Mouse (Mus musculus) lung, postnatal 0 days (tissue): ENCODE measurements around the gene Sgip1. TPM values are rescaled to one million over a fixed set of nuclear protein-coding genes. Genes with fewer than 3 reads are reported as not detected.

Source experiments
- ATAC-seq: fragments of 200-750 bp; cut with Nextera tagmentation; 2 replicates; pipeline ENCODE4 v1.8.0; 2017; ENCODE audit warnings: moderate library complexity
- DNase-seq: peaks from one replicate; pipeline ENCODE4 v3.0.0-alpha.2; 2016; ENCODE audit warnings: low spot score
- H3K27ac ChIP-seq: fragments of 300-500 bp; sonication (generic); 2 replicates; pipeline ENCODE4 v1.5.1; 2014; ENCODE audit warnings: antibody characterized with exemption, mild to moderate bottlenecking, low read length, mixed read lengths
- H3K27me3 ChIP-seq: fragments of 300-500 bp; sonication (generic); replicated peaks from 2 replicates; pipeline ENCODE4 v1.6.1; 2014; ENCODE audit warnings: low read length, mixed read lengths; ENCODE audit not compliant: insufficient read depth
- H3K36me3 ChIP-seq: fragments of 300-500 bp; sonication (generic); 2 replicates; pipeline ENCODE4 v1.6.1; 2014; ENCODE audit warnings: low read length, mixed read lengths; ENCODE audit not compliant: insufficient read depth
- H3K4me1 ChIP-seq: fragments of 300-500 bp; sonication (generic); 2 replicates; pipeline ENCODE4 v1.6.1; 2014; ENCODE audit warnings: antibody characterized with exemption, low read depth, low read length, mixed read lengths; ENCODE audit not compliant: insufficient read depth
- H3K4me2 ChIP-seq: fragments of 300-500 bp; sonication (generic); replicated peaks from 2 replicates; pipeline ENCODE4 v1.6.1; 2014; ENCODE audit warnings: low read depth, mild to moderate bottlenecking, low read length, moderate library complexity, mixed read lengths
- H3K4me3 ChIP-seq: fragments of 300-500 bp; sonication (generic); 2 replicates; pipeline ENCODE4 v1.5.1; 2014; ENCODE audit warnings: low read depth, low read length
- H3K9ac ChIP-seq: fragments of 300-500 bp; sonication (generic); replicated peaks from 2 replicates; pipeline ENCODE4 v1.6.1; 2014; ENCODE audit warnings: low read depth, mild to moderate bottlenecking
- H3K9me3 ChIP-seq: fragments of 300-500 bp; sonication (generic); 2 replicates; pipeline ENCODE4 v1.6.1; 2016; ENCODE audit warnings: low read length, mixed read lengths
- CTCF ChIP-seq: IDR thresholded peaks from 2 replicates; pipeline ENCODE4 v1.5.1; 2016; ENCODE audit warnings: antibody characterized with exemption, mild to moderate bottlenecking
- EP300 ChIP-seq: IDR thresholded peaks from 2 replicates; pipeline ENCODE4 v1.6.1; 2016; ENCODE audit warnings: antibody characterized with exemption, mild to moderate bottlenecking, control low read depth
- WGBS: fragments of 180-500 bp; shearing (Covaris S2); extraction: QIAGEN DNeasy Blood & Tissue Kit; methylation state at CpG from one replicate; pipeline ENCODE4 v1.1.7; 2014; 5-methylcytosine and 5-hydroxymethylcytosine counted together
- polyA plus RNA-seq: library from polyadenylated mRNA; unstranded; fragments of >200 nt; fragmentation: Nextera tagmentation; extraction: Ambion mirVana; gene quantifications from 2 replicates; pipeline ENCODE4 v1.2.1, GENCODE M21; 2015

Gene Sgip1
- polyA plus RNA-seq, 1 experiment from 2014 or later: 7.8 TPM

GRCm38 (mm10) chr4:102884228-102884627 is 143.1 kb downstream of the Sgip1 start:
- H3K9me3 ChIP-seq: no peaks in the 10 kb centered on the region
- H3K36me3 ChIP-seq: no peaks in the 10 kb centered on the region
- no peak overlapping the region for H3K9ac ChIP-seq
- DNase-seq: no peak
- H3K4me2 ChIP-seq: no peak overlapping the region
- TF ChIP-seq CTCF: no peak
- no peak for TF ChIP-seq EP300
- ATAC-seq: no peak
- H3K27ac ChIP-seq: no peak overlapping the region
- no peak overlapping the region for H3K4me3 ChIP-seq
- 86% methylated on average over 4 of the region's 4 CpGs for WGBS
- no peaks in the 10 kb centered on the region for H3K27me3 ChIP-seq
- no peaks in the 10 kb centered on the region for H3K4me1 ChIP-seq

GRCm38 (mm10) chr4:102886459-102886858 is 145.4 kb downstream of the Sgip1 start:
- WGBS: 61% methylated on average over 2 of the region's 2 CpGs
- Histone ChIP-seq H3K27ac (no peak overlapping the region), H3K4me2 (no peak overlapping the region), H3K27me3 (no peaks in the 10 kb centered on the region), H3K4me3 (no peak overlapping the region), H3K4me1 (no peaks in the 10 kb centered on the region), H3K36me3 (no peaks in the 10 kb centered on the region), H3K9me3 (no peaks in the 10 kb centered on the region), H3K9ac (no peak overlapping the region)
- no peak for ATAC-seq
- TF ChIP-seq EP300: no peak
- no peak for TF ChIP-seq CTCF
- DNase-seq: no peak

DNA sequence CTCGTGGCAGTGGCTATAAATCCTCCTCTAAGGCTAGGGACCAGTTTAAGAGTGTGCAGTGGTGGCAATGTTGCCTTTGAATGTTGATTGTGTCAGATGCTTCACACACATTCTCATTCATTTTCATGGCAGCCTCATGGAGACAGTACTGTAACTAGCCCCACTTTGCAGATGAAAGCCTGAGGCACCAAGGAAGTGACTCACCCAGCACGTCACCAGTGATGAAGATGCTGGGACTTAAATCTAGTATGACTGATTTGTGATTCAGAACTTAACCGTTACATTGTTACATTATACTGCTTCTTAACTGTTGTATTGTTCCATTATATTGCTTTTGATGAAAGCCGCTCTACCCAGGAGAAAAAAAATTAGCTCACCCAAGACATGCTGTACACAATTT is 145.8 kb downstream of the Sgip1 start:
- H3K4me3 ChIP-seq: no peak overlapping the region
- H3K4me2 ChIP-seq: no peak overlapping the region
- no peaks in the 10 kb centered on the region for H3K9me3 ChIP-seq
- DNase-seq (no peak), ATAC-seq (no peak)
- H3K9ac ChIP-seq: no peak overlapping the region
- H3K4me1 ChIP-seq: no peaks in the 10 kb centered on the region
- no peak for TF ChIP-seq CTCF
- H3K27me3 ChIP-seq: no peaks in the 10 kb centered on the region
- no peaks in the 10 kb centered on the region for H3K36me3 ChIP-seq
- 91% methylated on average over 4 of the region's 4 CpGs for WGBS
- no peak overlapping the region for H3K27ac ChIP-seq

- WGBS: 69% methylated on average over 14 of the region's 14 CpGs
- Histone ChIP-seq H3K9me3 (no peaks in the 10 kb centered on the region), H3K27me3 (no peaks in the 10 kb centered on the region), H3K4me2 (no peak overlapping the region), H3K9ac (no peak overlapping the region), H3K27ac (no peak overlapping the region), H3K4me3 (no peak overlapping the region), H3K36me3 (no peaks in the 10 kb centered on the region), H3K4me1 (no peaks in the 10 kb centered on the region)
- ATAC-seq: no peak
- DNase-seq: no peak
- TF ChIP-seq CTCF (no peak), EP300 (no peak)
Measured at GRCm38 (mm10) chr4:102887770-102888689, 146.9 kb downstream of the Sgip1 start.

- no peaks in the 10 kb centered on the region for H3K27me3 ChIP-seq
Measured at GRCm38 (mm10) chr4:102895866-102896265, 154.8 kb downstream of the Sgip1 start.

DNA sequence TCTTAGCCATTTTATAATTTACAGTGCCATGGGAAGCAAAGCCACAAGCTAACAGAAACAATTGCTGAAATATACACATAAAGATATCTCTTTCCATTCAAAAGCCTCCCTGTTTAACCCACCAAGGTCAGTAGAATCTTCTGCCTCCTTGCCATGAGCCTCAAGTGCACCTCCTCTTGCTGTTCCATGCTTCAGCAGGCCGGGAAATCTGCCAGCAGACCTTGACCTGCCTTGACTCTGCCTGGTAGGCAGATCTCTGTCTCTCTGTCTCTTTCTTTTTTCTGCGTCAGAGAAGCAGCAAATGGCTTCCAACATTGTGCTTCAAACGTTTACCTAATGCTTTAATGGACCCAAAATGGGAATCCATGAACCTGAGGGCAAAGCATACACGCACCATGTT is 157.9 kb downstream of the Sgip1 start:
- H3K4me3 ChIP-seq: no peak overlapping the region
- H3K4me2 ChIP-seq: no peak overlapping the region
- no peaks in the 10 kb centered on the region for H3K27me3 ChIP-seq
- no peak overlapping the region for H3K9ac ChIP-seq
- TF ChIP-seq CTCF (no peak), EP300 (no peak)
- no peak overlapping the region for H3K27ac ChIP-seq
- ATAC-seq (no peak), DNase-seq (no peak)
- WGBS: 57% methylated on average over 4 of the region's 4 CpGs
- H3K4me1 ChIP-seq: no peaks in the 10 kb centered on the region
- H3K9me3 ChIP-seq: no peaks in the 10 kb centered on the region
- H3K36me3 ChIP-seq: no peaks in the 10 kb centered on the region

More at GRCm38 (mm10) chr4:102895866-102896265, 154.8 kb downstream of the Sgip1 start:
- Histone ChIP-seq H3K4me3 (no peak overlapping the region), H3K4me2 (no peak overlapping the region), H3K27ac (no peak overlapping the region), H3K9me3 (no peaks in the 10 kb centered on the region), H3K9ac (no peak overlapping the region), H3K4me1 (no peaks in the 10 kb centered on the region), H3K36me3 (no peaks in the 10 kb centered on the region)
- TF ChIP-seq EP300: no peak
- no peak for DNase-seq
- no peak for ATAC-seq
- 98% methylated on average over 2 of the region's 2 CpGs for WGBS
